Mouse (Mus musculus) embryonic stem cell, embryonic (primary cell): ENCODE results near the gene Caln1.
"Not testable (repeated sequence)": the region's sequence is repeated elsewhere in the genome, so short reads cannot be mapped to it uniquely, and the experiment has no call there.

Experiments used
- CTCF ChIA-PET, 4 experiments: fragments of 300-600 bp in 2 of 4; fragments of 350-600 bp in 2 of 4; sonication (Branson Sonifier 250); formaldehyde crosslinking; loops; one replicate each; lab custom pipeline; 2022; ENCODE audit warnings: inconsistent platforms in 2 of 4; lab: Charles Lee
- POLR2A ChIA-PET, 4 experiments: fragments of 300-600 bp in 2 of 4; fragments of 350-600 bp in 2 of 4; sonication (Branson Sonifier 250); formaldehyde crosslinking; loops; one replicate each; lab custom pipeline; 2022; ENCODE audit warnings: antibody characterized with exemption in 4 of 4, inconsistent platforms in 1 of 4; lab: Charles Lee

The Caln1 gene

GRCm38 (mm10) chr5:130614209-130614608 is 245.0 kb downstream of the Caln1 start:
- POLR2A ChIA-PET = no interaction called here
- CTCF ChIA-PET = interaction anchor here in 2 of 4 experiments (0.5 to 0.6 kb wide), 2 partner anchors 13 to 1215 kb away, joined by 4 to 8 read pairs; no protein-coding TSS in a partner anchor

- ChIA-PET CTCF (interaction anchor here in 1 of 4 experiments (0.6 kb wide), 1 partner anchor 15 kb away, joined by 3 read pairs; no protein-coding TSS in a partner anchor), POLR2A (interaction anchor here in 2 of 4 experiments (0.6 to 0.7 kb wide), 2 partner anchors 35 to 500 kb away, joined by 4 to 5 read pairs; no protein-coding TSS in a partner anchor)
Observed at GRCm38 (mm10) chr5:130620060-130620459, 250.8 kb downstream of the Caln1 start.

GRCm38 (mm10) chr5:130623206-130623605 is 254.0 kb downstream of the Caln1 start:
- CTCF ChIA-PET = interaction anchor here in 1 of 4 experiments (0.6 kb wide), 1 partner anchor 452 kb away, joined by 3 read pairs; no protein-coding TSS in a partner anchor
- POLR2A ChIA-PET = no interaction called here

- POLR2A ChIA-PET = no interaction called here
- CTCF ChIA-PET = no interaction called here
Observed at GRCm38 (mm10) chr5:130627800-130628199, 258.5 kb downstream of the Caln1 start.

- CTCF ChIA-PET = interaction anchor here in 3 of 4 experiments (0.6 to 0.7 kb wide), 3 partner anchors 16 to 1824 kb away, joined by 3 read pairs; no protein-coding TSS in a partner anchor
- POLR2A ChIA-PET = interaction anchor here in 1 of 4 experiments (0.6 kb wide), 1 partner anchor 322 kb away, joined by 3 read pairs; no protein-coding TSS in a partner anchor
Observed at GRCm38 (mm10) chr5:130635397-130635796, 266.1 kb downstream of the Caln1 start.

- POLR2A ChIA-PET = no interaction called here
- CTCF ChIA-PET = interaction anchor here in 1 of 4 experiments (0.5 kb wide), 1 partner anchor 95 kb away, joined by 6 read pairs; no protein-coding TSS in a partner anchor
Observed at GRCm38 (mm10) chr5:130641881-130642280, 272.6 kb downstream of the Caln1 start.

GRCm38 (mm10) chr5:130646126-130646525 is 276.9 kb downstream of the Caln1 start:
- CTCF ChIA-PET, POLR2A ChIA-PET: not testable (repeated sequence)

- CTCF ChIA-PET = no interaction called here
- POLR2A ChIA-PET = no interaction called here
Observed at GRCm38 (mm10) chr5:130658141-130658540, 288.9 kb downstream of the Caln1 start.

GRCm38 (mm10) chr5:130666091-130666490 is 296.8 kb downstream of the Caln1 start:
- POLR2A ChIA-PET = no interaction called here
- CTCF ChIA-PET = no interaction called here

- ChIA-PET CTCF (interaction anchor here in 2 of 4 experiments (0.7 to 1.2 kb wide), 2 partner anchors 139 to 187 kb away, joined by 3 read pairs; no protein-coding TSS in a partner anchor), POLR2A (no interaction called here)
Observed at GRCm38 (mm10) chr5:130672588-130672987, 303.3 kb downstream of the Caln1 start.

- CTCF ChIA-PET = interaction anchor here in 1 of 4 experiments (1.2 kb wide), 1 partner anchor 138 kb away, joined by 3 read pairs; no protein-coding TSS in a partner anchor
Observed at GRCm38 (mm10) chr5:130673092-130673491, 303.8 kb downstream of the Caln1 start.

GRCm38 (mm10) chr5:130677895-130678294 is 308.6 kb downstream of the Caln1 start:
- ChIA-PET CTCF (no interaction called here), POLR2A (no interaction called here)

More at GRCm38 (mm10) chr5:130673092-130673491, 303.8 kb downstream of the Caln1 start:
- POLR2A ChIA-PET = no interaction called here

GRCm38 (mm10) chr5:130685911-130686658 is 316.8 kb downstream of the Caln1 start:
- ChIA-PET POLR2A (no interaction called here), CTCF (no interaction called here)

GRCm38 (mm10) chr5:130688385-130689138 is 319.3 kb downstream of the Caln1 start:
- ChIA-PET POLR2A (interaction anchor here in 1 of 4 experiments (0.6 kb wide), 1 partner anchor 10 kb away, joined by 4 read pairs; no protein-coding TSS in a partner anchor), CTCF (interaction anchor here in 2 of 4 experiments (0.6 to 1.0 kb wide), 2 partner anchors 156 to 165 kb away, joined by 3 to 12 read pairs; no protein-coding TSS in a partner anchor)

- ChIA-PET CTCF (no interaction called here), POLR2A (no interaction called here)
Observed at GRCm38 (mm10) chr5:130691349-130691748, 322.1 kb downstream of the Caln1 start.

- CTCF ChIA-PET = interaction anchor here in 1 of 4 experiments (0.6 kb wide), 1 partner anchor 111 kb away, joined by 3 read pairs; no protein-coding TSS in a partner anchor
- POLR2A ChIA-PET = interaction anchor here in 1 of 4 experiments (0.6 kb wide), 1 partner anchor 1858 kb away, joined by 3 read pairs; no protein-coding TSS in a partner anchor
Observed at GRCm38 (mm10) chr5:130699476-130699875, 330.2 kb downstream of the Caln1 start.

- POLR2A ChIA-PET = no interaction called here
Observed at GRCm38 (mm10) chr5:130701777-130702176, 332.5 kb downstream of the Caln1 start.

GRCm38 (mm10) chr5:130702361-130702760 is 333.1 kb downstream of the Caln1 start:
- ChIA-PET POLR2A (no interaction called here), CTCF (interaction anchor here in 3 of 4 experiments (0.6 to 0.7 kb wide), 4 partner anchors 9 to 332 kb away, joined by 3 to 7 read pairs (median 6); no protein-coding TSS in a partner anchor)

More at GRCm38 (mm10) chr5:130701777-130702176, 332.5 kb downstream of the Caln1 start:
- CTCF ChIA-PET = interaction anchor here in 3 of 4 experiments (0.6 to 0.7 kb wide), 4 partner anchors 18 to 331 kb away, joined by 3 to 7 read pairs (median 6); no protein-coding TSS in a partner anchor

GRCm38 (mm10) chr5:130704866-130705265 is 335.6 kb downstream of the Caln1 start:
- CTCF ChIA-PET = no interaction called here
- POLR2A ChIA-PET = interaction anchor here in 1 of 4 experiments (0.7 kb wide), 1 partner anchor 19 kb away, joined by 3 read pairs; no protein-coding TSS in a partner anchor
